Mouse (Mus musculus) CH12.LX (cell line): ENCODE results near the gene Iyd. TPM values are rescaled to one million over a fixed set of nuclear protein-coding genes. Genes with fewer than 3 reads are reported as not detected.
"Not testable (repeated sequence)": the region's sequence is repeated elsewhere in the genome, so short reads cannot be mapped to it uniquely, and the experiment has no call there.

Experiments used
- DNase-seq: peaks from one replicate; pipeline ENCODE4 v3.0.0-alpha.2; 2013; ENCODE audit errors: extremely low read depth
- H3K27ac ChIP-seq: 2 replicates; pipeline ENCODE4 v1.5.1; 2012; ENCODE audit warnings: low read depth, mild to moderate bottlenecking, control low read depth, moderate library complexity; ENCODE audit not compliant: insufficient read depth
- H3K27me3 ChIP-seq: replicated peaks from 2 replicates; pipeline ENCODE3; 2012; ENCODE audit warnings: inconsistent platforms
- H3K36me3 ChIP-seq, 2 experiments: replicated peaks in 1 of 2; 2 replicates each; pipeline versions ENCODE3 to v1.6.1; 2012; ENCODE audit warnings: inconsistent platforms in 1 of 2, low read length in 1 of 2, mild to moderate bottlenecking in 1 of 2, mixed read lengths in 1 of 2, moderate library complexity in 1 of 2; ENCODE audit not compliant: control insufficient read depth in 1 of 2, insufficient read depth in 1 of 2
- H3K4me1 ChIP-seq, 2 experiments: 2 replicates each; pipeline ENCODE4 v1.6.1; 2012; ENCODE audit warnings: inconsistent platforms in 1 of 2, moderate library complexity in 1 of 2; ENCODE audit not compliant: insufficient read depth in 2 of 2, control insufficient read depth in 1 of 2
- H3K4me2 ChIP-seq: 2 replicates; pipeline ENCODE4 v1.6.1; 2012; ENCODE audit warnings: low read depth, mild to moderate bottlenecking, control low read depth; ENCODE audit not compliant: poor library complexity, insufficient read depth, severe bottlenecking
- H3K4me3 ChIP-seq, 3 experiments: fragments of 150-350 bp in 1 of 3; sonication (generic) in 1 of 3; replicated peaks in 1 of 3; 2 replicates each; pipeline versions ENCODE3 to v1.5.1; 2011 to 2012; ENCODE audit warnings: low read depth in 2 of 3, low read length in 2 of 3, mild to moderate bottlenecking in 2 of 3, moderate library complexity in 2 of 3, control low read depth in 1 of 3, improper control_type of control experiment in 1 of 3, inconsistent platforms in 1 of 3, mixed read lengths in 1 of 3; ENCODE audit not compliant: poor library complexity in 1 of 3
- H3K79me2 ChIP-seq: replicated peaks from 2 replicates; pipeline ENCODE4 v1.6.1; 2012; ENCODE audit warnings: mild to moderate bottlenecking, moderate library complexity; ENCODE audit not compliant: control insufficient read depth, poor library complexity, insufficient read depth, severe bottlenecking; ENCODE audit errors: extremely low read depth
- H3K9ac ChIP-seq: 2 replicates; pipeline ENCODE4 v1.6.1; 2012; ENCODE audit warnings: low read depth, mild to moderate bottlenecking, control low read depth, moderate library complexity; ENCODE audit not compliant: insufficient read depth
- H3K9me3 ChIP-seq: replicated peaks from 2 replicates; pipeline ENCODE3; 2012; ENCODE audit warnings: low read length, inconsistent platforms, mixed read lengths
- ETS1 ChIP-seq: conservative IDR thresholded peaks from 2 replicates; pipeline ENCODE4 v1.6.1; 2012; ENCODE audit warnings: low read depth, mild to moderate bottlenecking, inconsistent platforms, low read length, improper control_type of control experiment, moderate library complexity
- HCFC1 ChIP-seq: IDR thresholded peaks from 2 replicates; pipeline ENCODE4 v1.6.1; 2012; ENCODE audit warnings: low read depth, mild to moderate bottlenecking, inconsistent platforms, low read length, improper control_type of control experiment
- MAX ChIP-seq: IDR thresholded peaks from 2 replicates; pipeline ENCODE4 v1.6.1; 2011; ENCODE audit warnings: low read length, improper control_type of control experiment
- NELFE ChIP-seq: IDR thresholded peaks from 2 replicates; pipeline ENCODE4 v1.6.1; 2011; ENCODE audit warnings: low read depth, low read length, improper control_type of control experiment
- NRF1 ChIP-seq: IDR thresholded peaks from 2 replicates; pipeline ENCODE4 v1.6.1; 2014; ENCODE audit warnings: low read depth, mild to moderate bottlenecking, inconsistent platforms, low read length, improper control_type of control experiment, moderate library complexity
- PAX5 ChIP-seq: IDR thresholded peaks from 2 replicates; pipeline ENCODE4 v1.6.1; 2012; ENCODE audit warnings: low read length, inconsistent platforms, mixed read lengths
- POLR2A ChIP-seq: IDR thresholded peaks from 2 replicates; pipeline ENCODE4 v1.6.1; 2011; ENCODE audit warnings: low read depth, mild to moderate bottlenecking, improper control_type of control experiment, low read length
- SMC3 ChIP-seq: IDR thresholded peaks from 2 replicates; pipeline ENCODE4 v1.6.1; 2011; ENCODE audit warnings: low read depth, low read length, improper control_type of control experiment
- TBP ChIP-seq: conservative IDR thresholded peaks from 2 replicates; pipeline ENCODE4 v1.6.1; 2011; ENCODE audit warnings: low read depth, low read length, improper control_type of control experiment
- ZMIZ1 ChIP-seq: IDR thresholded peaks from 2 replicates; pipeline ENCODE4 v1.6.1; 2012; ENCODE audit warnings: low read depth, mild to moderate bottlenecking, inconsistent platforms, low read length, improper control_type of control experiment
- dilution Hi-C: fragments of 300-500 bp; cut with MboI; formaldehyde crosslinking; loops from 2 replicates; pipeline ENCODE4 v1.14.3; 2020; ENCODE audit warnings: low sequenced_read_pairs; ENCODE audit not compliant: extremely low pct_unique_long_range_greater_than_20kb, extremely low pct_ligation_motif_present
- in situ Hi-C: fragments of 300-500 bp; cut with MboI; formaldehyde crosslinking; loops from 3 replicates; pipeline ENCODE4 v1.14.3; 2019; ENCODE audit warnings: low sequenced_read_pairs, low pct_ligation_motif_present, low pct_unique_long_range_greater_than_20kb, mixed read lengths
- polyA plus RNA-seq: library from polyadenylated mRNA; unstranded; fragments of >175 nt; gene quantifications from 2 replicates; pipeline ENCODE4 v1.2.1, GENCODE M21; 2012; ENCODE audit warnings: low read depth; ENCODE audit not compliant: insufficient read length
- total RNA-seq, 2 experiments: library from RNA; depleted of rRNA; stranded (reverse); fragments of 300-350 nt in 1 of 2; fragments of >200 nt in 1 of 2; gene quantifications; 2 replicates each; pipeline ENCODE4 v1.2.3; 2012 to 2014

The Iyd gene
- total RNA-seq (2012; rRNA removed), result not detected in 2 replicates
- total RNA-seq (2014; rRNA removed), result not detected in 2 replicates
- not detected in 2 replicates for polyA plus RNA-seq

- no peak within 1 kb of the TSS for H3K4me3 ChIP-seq
- in situ Hi-C loops, result loop anchor here (25.0 kb wide), 1 partner anchor 797 kb away; no protein-coding TSS in a partner anchor
- no peaks in the 10 kb centered on the region for H3K27me3 ChIP-seq
- no peak within 1 kb of the TSS for H3K27ac ChIP-seq
- H3K36me3 ChIP-seq, result no peaks in the 10 kb centered on the region
- H3K79me2 ChIP-seq, result no peaks in the 10 kb centered on the region
- no peak within 1 kb of the TSS for H3K9ac ChIP-seq
- H3K4me1 ChIP-seq, result peaks cover 0 to 5% of the 10 kb centered on the region in 2 experiments; a peak in 1 of 4 replicates
- TF ChIP-seq TBP (no peak), NRF1 (no peak), MAX (no peak), ZMIZ1 (no peak), NELFE (no peak), PAX5 (no peak), ETS1 (no peak)
- no peak for DNase-seq
- H3K4me2 ChIP-seq, result no peak within 1 kb of the TSS
- dilution Hi-C loops, result no loop called here
- H3K9me3 ChIP-seq, result no peaks in the 10 kb centered on the region
These were observed at the start of gene Iyd for GRCm38 (mm10) chr10:3540003-3540827. TSS of gene Iyd (plus strand) at chr10:3540240.

- in situ Hi-C loops, result no loop called here
- TF ChIP-seq SMC3 (no peak), ETS1 (no peak), HCFC1 (no peak), POLR2A (no peak)
- no peak for DNase-seq
These were observed 43.2 kb upstream of the Iyd start for GRCm38 (mm10) chr10:3496791-3497190.

GRCm38 (mm10) chr10:3500846-3501245 is 39.2 kb upstream of the Iyd start:
- H3K4me1 ChIP-seq, in situ Hi-C loops, H3K27ac ChIP-seq, H3K9me3 ChIP-seq, DNase-seq, H3K4me2 ChIP-seq, H3K27me3 ChIP-seq, dilution Hi-C loops, H3K79me2 ChIP-seq, H3K36me3 ChIP-seq, H3K4me3 ChIP-seq, H3K9ac ChIP-seq: not testable (repeated sequence)

More at GRCm38 (mm10) chr10:3496791-3497190, 43.2 kb upstream of the Iyd start:
- Histone ChIP-seq H3K4me1 (no peaks in the 10 kb centered on the region), H3K9ac (no peak overlapping the region), H3K4me2 (no peak overlapping the region), H3K36me3 (no peaks in the 10 kb centered on the region), H3K9me3 (no peaks in the 10 kb centered on the region), H3K27ac (no peak overlapping the region), H3K79me2 (no peaks in the 10 kb centered on the region), H3K27me3 (no peaks in the 10 kb centered on the region), H3K4me3 (no peak overlapping the region)
- dilution Hi-C loops, result no loop called here
